Mouse (Mus musculus) hindbrain, embryonic 11.5 days (tissue): ENCODE results near the gene Prkca. TPM values are rescaled to one million over a fixed set of nuclear protein-coding genes. Genes with fewer than 3 reads are reported as not detected.

Source experiments
- ATAC-seq: fragments of 200-750 bp; cut with Nextera tagmentation; 2 replicates; pipeline ENCODE4 v1.8.0; 2017; ENCODE audit warnings: mild to moderate bottlenecking, moderate TSS enrichment, moderate library complexity; ENCODE audit not compliant: low FRiP score
- DNase-seq: peaks from one replicate; pipeline ENCODE4 v3.0.0-alpha.2; 2015; ENCODE audit warnings: low spot score
- H3K27ac ChIP-seq: fragments of 300-500 bp; sonication (generic); 2 replicates; pipeline ENCODE4 v1.5.1; 2014; ENCODE audit warnings: mild to moderate bottlenecking, low read depth, low read length
- H3K27me3 ChIP-seq: fragments of 300-500 bp; sonication (generic); 2 replicates; pipeline ENCODE4 v1.6.1; 2014; ENCODE audit warnings: mild to moderate bottlenecking, low read length, moderate library complexity, mixed read lengths; ENCODE audit not compliant: control insufficient read depth, insufficient read depth
- H3K36me3 ChIP-seq: fragments of 300-500 bp; sonication (generic); 2 replicates; pipeline ENCODE4 v1.6.1; 2014; ENCODE audit warnings: mild to moderate bottlenecking, low read length, moderate library complexity, mixed read lengths; ENCODE audit not compliant: control insufficient read depth, insufficient read depth
- H3K4me1 ChIP-seq: fragments of 300-500 bp; sonication (generic); replicated peaks from 2 replicates; pipeline ENCODE4 v1.6.1; 2014; ENCODE audit warnings: low read length, mixed read lengths; ENCODE audit not compliant: control insufficient read depth, insufficient read depth
- H3K4me2 ChIP-seq: fragments of 300-500 bp; sonication (generic); replicated peaks from 2 replicates; pipeline ENCODE4 v1.6.1; 2014; ENCODE audit warnings: mild to moderate bottlenecking, low read depth, low read length
- H3K4me3 ChIP-seq: fragments of 300-500 bp; sonication (generic); 2 replicates; pipeline ENCODE4 v1.5.1; 2014; ENCODE audit warnings: low read depth, low read length
- H3K9ac ChIP-seq: fragments of 300-500 bp; sonication (generic); 2 replicates; pipeline ENCODE4 v1.6.1; 2014; ENCODE audit warnings: low read depth, low read length
- H3K9me3 ChIP-seq: fragments of 300-500 bp; sonication (generic); 2 replicates; pipeline ENCODE4 v1.6.1; 2016; ENCODE audit warnings: low read length; ENCODE audit not compliant: control insufficient read depth
- WGBS: fragments of 180-500 bp; shearing (Covaris S2); extraction: QIAGEN DNeasy Blood & Tissue Kit; methylation state at CpG from one replicate; pipeline ENCODE4 v1.1.7; 2014; 5-methylcytosine and 5-hydroxymethylcytosine counted together
- polyA plus RNA-seq: library from polyadenylated mRNA; unstranded; fragments of >200 nt; fragmentation: Nextera tagmentation; extraction: Ambion mirVana; gene quantifications from 2 replicates; pipeline ENCODE4 v1.2.1, GENCODE M21; 2014

Prkca gene
- polyA plus RNA-seq, 1 experiment from 2014 or later, result 4.1 TPM

DNA sequence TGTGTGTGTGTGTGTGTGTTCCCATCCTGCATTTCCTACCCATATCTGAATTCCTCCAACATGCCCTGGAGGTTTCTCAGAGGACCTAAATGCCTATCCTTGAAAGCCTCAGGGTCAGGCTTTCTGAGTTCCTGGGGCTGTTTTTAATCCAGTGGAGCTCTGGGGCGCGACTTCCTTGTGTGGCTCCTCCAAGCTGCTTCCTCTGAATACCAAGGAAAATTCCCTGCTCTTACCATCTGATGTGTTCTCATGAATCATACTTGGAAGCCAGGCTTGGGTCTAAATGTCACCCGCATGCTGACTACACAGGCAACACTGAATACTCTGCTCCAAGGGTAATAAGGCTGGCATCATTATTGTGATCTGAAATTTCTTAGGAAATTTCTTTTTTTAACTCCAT, 279.3 kb downstream of the Prkca start:
- no peak overlapping the region for H3K4me3 ChIP-seq
- WGBS, result 77% methylated on average over 3 of the region's 3 CpGs
- ATAC-seq, result no peak
- H3K9me3 ChIP-seq, result no peaks in the 10 kb centered on the region
- no peaks in the 10 kb centered on the region for H3K27me3 ChIP-seq
- no peak for DNase-seq
- no peaks in the 10 kb centered on the region for H3K36me3 ChIP-seq
- H3K27ac ChIP-seq, result no peak overlapping the region
- H3K9ac ChIP-seq, result no peak overlapping the region
- H3K4me2 ChIP-seq, result no peak overlapping the region
- no peaks in the 10 kb centered on the region for H3K4me1 ChIP-seq

DNA sequence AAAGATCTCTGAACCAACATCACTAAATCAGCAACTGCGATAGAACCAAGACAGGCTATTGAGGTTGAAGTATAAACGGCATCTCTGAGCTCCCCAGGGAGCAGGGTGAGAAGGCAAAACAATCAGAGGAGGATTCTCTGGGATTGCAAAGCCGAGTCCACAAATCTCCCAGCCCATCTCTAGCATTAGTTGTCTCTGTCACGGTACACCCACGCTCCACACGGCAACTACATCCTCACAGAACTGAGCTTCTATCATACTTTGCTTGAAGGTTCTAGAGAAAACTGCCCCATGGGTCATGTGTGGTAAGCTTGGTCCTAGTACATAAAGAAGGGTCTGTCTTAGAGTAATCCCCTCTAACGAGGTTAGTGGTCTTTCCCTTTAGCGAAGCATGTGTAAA, 280.6 kb downstream of the Prkca start:
- H3K27me3 ChIP-seq, result no peaks in the 10 kb centered on the region
- ATAC-seq (no peak), DNase-seq (no peak)
- no peak overlapping the region for H3K4me3 ChIP-seq
- H3K36me3 ChIP-seq, result no peaks in the 10 kb centered on the region
- H3K4me1 ChIP-seq, result no peaks in the 10 kb centered on the region
- H3K27ac ChIP-seq, result no peak overlapping the region
- H3K9me3 ChIP-seq, result no peaks in the 10 kb centered on the region
- 75% methylated on average over 8 of the region's 8 CpGs for WGBS
- H3K4me2 ChIP-seq, result no peak overlapping the region
- no peak overlapping the region for H3K9ac ChIP-seq

DNA sequence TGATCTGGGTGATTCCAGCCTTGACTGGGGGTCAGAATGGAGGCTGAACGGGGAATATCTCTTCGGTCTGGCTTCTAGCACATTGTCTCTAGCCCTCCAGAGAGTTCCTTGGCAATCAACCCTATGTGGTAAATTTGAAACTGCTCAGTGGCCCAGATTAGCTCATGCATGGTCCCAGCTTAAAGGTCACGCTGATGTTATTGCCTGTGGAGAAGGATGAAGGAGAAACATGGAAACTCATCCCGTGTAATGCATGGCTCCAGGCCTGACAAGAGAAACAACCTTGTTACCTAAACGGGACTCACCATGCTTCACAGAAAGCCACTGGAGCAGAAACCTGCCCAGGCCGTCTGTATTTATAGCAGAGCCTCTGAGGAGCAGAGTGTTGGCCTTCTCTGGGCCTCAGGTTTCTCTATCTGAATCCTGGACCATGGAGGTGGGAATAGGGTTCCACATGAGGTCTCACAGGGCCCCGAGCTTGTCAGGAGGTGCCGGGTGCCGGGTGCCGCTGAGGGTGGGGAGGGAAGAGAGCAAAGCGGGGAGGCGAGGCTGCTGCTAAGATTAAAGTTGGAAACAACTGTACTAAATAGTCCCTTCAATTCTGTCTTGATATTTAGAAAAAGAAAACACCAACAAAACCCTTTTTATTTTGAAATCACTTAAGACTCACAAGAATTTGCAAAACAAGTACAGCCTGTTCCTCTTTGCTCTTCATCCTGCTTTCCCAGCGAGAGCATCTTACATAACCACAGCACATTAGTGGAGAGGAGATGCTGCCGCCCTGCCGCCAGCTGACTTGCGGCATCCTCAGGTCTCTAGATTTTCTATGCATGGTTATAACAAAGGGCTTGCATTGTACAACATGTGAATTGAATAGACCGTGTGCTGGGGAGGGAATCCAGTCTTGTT, 281.9 kb downstream of the Prkca start:
- H3K27me3 ChIP-seq, result no peaks in the 10 kb centered on the region
- no peak overlapping the region for H3K27ac ChIP-seq
- H3K4me1 ChIP-seq, result no peaks in the 10 kb centered on the region
- no peak overlapping the region for H3K4me3 ChIP-seq
- H3K36me3 ChIP-seq, result no peaks in the 10 kb centered on the region
- H3K9me3 ChIP-seq, result no peaks in the 10 kb centered on the region
- H3K4me2 ChIP-seq, result no peak overlapping the region
- H3K9ac ChIP-seq, result no peak overlapping the region
- WGBS, result 81% methylated on average over 17 of the region's 17 CpGs
- ATAC-seq (no peak), DNase-seq (no peak)

DNA sequence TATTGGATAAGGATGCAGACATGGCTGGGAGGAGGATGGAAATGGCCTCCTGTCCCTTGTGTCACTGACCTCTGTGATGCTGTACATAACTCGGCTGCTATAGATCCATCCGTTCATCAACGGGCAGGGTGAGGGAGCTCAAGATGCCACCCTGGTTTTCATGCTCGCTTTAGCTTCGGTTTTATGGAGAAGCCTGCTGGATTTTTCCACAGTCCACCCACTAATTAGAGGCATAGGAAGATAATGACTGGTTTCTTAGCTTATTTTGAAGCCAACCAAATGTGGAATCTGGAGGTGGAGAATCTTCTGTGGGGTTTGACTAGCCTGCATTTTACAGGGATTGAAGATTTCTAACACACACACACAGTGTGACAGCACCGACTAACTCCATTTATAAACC, 286.6 kb downstream of the Prkca start:
- no peak overlapping the region for H3K4me3 ChIP-seq
- no peaks in the 10 kb centered on the region for H3K27me3 ChIP-seq
- no peaks in the 10 kb centered on the region for H3K9me3 ChIP-seq
- DNase-seq (no peak), ATAC-seq (no peak)
- H3K9ac ChIP-seq, result no peak overlapping the region
- WGBS, result 87% methylated on average over 6 of the region's 6 CpGs
- H3K4me1 ChIP-seq, result no peaks in the 10 kb centered on the region
- H3K4me2 ChIP-seq, result no peak overlapping the region
- H3K36me3 ChIP-seq, result no peaks in the 10 kb centered on the region
- no peak overlapping the region for H3K27ac ChIP-seq

DNA sequence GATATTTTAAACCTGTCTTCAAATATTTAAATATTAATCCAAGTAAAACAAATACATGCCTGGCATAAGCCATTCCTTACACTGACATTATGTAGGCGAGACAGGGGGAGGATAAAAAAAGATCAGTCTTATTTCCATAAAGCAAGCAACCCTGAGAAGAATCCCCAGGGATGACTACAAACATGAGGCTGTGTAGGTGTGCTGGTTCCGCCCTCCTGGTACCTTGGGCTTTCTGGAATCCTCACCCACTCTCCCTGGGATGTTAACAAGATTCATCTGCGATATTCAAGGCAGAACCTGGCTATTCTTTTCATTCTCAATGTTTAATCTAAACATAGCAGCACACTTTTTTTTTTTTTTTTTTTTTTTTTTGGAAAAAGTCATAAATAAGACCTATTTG, 289.1 kb downstream of the Prkca start:
- H3K9me3 ChIP-seq, result no peaks in the 10 kb centered on the region
- H3K27ac ChIP-seq, result no peak overlapping the region
- H3K36me3 ChIP-seq, result no peaks in the 10 kb centered on the region
- 76% methylated on average over 3 of the region's 3 CpGs for WGBS
- H3K27me3 ChIP-seq, result no peaks in the 10 kb centered on the region
- no peak for DNase-seq
- H3K4me2 ChIP-seq, result no peak overlapping the region
- no peaks in the 10 kb centered on the region for H3K4me1 ChIP-seq
- no peak for ATAC-seq
- no peak overlapping the region for H3K4me3 ChIP-seq
- H3K9ac ChIP-seq, result no peak overlapping the region

DNA sequence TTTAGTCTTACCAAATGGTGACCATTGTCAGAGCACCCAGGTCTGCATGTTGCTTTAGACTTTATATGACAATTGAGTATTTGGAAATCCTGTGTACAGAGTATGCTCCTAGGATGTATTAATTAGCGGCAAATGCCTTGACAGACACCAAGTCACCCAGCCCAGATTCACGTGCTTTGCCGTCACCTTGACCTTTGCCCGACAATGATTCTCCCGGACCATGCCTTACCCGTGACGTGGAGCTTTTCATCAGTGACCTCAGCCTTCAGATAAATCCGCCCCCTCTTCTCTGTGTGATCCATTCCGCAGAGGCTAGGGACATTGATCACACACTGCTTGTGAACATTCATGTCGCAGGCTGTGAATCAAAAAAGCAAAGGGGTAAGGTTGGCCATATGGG, 290.0 kb downstream of the Prkca start:
- no peak overlapping the region for H3K4me3 ChIP-seq
- no peaks in the 10 kb centered on the region for H3K27me3 ChIP-seq
- no peaks in the 10 kb centered on the region for H3K36me3 ChIP-seq
- H3K4me2 ChIP-seq, result no peak overlapping the region
- WGBS, result 78% methylated on average over 10 of the region's 10 CpGs
- no peaks in the 10 kb centered on the region for H3K9me3 ChIP-seq
- H3K27ac ChIP-seq, result no peak overlapping the region
- DNase-seq (no peak), ATAC-seq (no peak)
- H3K9ac ChIP-seq, result no peak overlapping the region
- no peaks in the 10 kb centered on the region for H3K4me1 ChIP-seq

DNA sequence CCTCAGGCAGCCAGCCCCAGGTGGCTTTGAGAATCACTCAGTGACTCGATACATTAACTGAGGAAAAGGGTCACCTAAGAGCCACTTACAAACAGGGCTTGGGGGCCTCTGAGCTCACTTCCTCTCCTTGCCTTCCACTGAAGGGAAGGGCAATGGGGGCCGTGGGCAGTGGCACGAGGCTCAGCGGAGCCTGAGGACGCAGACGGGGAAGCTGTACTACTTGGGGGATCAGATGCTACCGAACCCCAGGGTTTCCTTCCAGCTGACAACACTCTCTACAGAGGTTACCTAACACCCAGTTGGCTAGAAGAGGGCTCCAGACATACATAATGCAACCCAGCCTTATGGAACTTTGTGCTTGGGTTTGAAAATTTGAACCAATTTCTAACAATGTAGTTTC, 302.1 kb downstream of the Prkca start:
- ATAC-seq, result no peak
- 81% methylated on average over 7 of the region's 7 CpGs for WGBS
- no peak overlapping the region for H3K9ac ChIP-seq

DNA sequence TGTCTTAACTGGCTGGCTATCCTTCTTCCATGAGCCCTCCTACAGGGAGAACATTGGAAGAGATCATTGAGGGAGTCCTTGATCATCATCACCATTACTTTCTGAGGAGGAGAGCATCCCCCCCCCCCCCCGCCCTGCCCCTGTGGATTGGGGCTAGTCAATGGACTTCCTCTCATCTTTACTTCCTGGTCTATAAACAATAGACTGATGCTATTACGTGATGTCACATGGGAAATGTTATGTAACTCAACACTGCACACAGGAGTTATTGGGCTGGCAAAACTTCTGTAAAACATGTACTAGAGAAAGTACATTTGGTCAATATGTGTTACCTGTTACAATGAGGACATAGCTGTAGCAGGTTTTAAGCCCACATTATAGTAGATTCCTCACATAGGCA, 302.9 kb downstream of the Prkca start:
- ATAC-seq, result no peak

More for the DNA sequence above, 302.1 kb downstream of the Prkca start:
- Histone ChIP-seq H3K27ac (no peak overlapping the region), H3K36me3 (no peaks in the 10 kb centered on the region), H3K27me3 (no peaks in the 10 kb centered on the region), H3K4me2 (no peak overlapping the region), H3K4me1 (no peaks in the 10 kb centered on the region), H3K4me3 (no peak overlapping the region), H3K9me3 (no peaks in the 10 kb centered on the region)
- DNase-seq, result no peak

DNA sequence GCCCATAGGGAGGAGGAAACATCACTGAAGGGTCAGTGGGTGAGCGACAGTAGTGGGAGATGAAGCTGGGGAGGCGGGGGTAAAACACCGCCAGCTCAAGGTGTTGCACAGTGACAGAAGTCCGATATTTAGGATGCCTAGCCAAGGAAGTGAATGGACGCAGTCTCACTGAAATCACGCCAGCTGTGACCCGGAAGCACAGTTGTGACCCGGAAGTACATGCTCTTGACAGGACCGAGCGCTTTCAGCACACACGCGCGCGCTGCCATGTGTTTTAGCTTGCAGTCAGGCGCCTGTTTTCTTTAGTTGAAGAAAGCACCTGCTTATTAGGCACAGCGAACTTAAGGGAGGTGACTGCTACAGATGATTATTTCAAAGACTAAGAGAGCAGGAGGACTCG, 304.0 kb downstream of the Prkca start:
- Histone ChIP-seq H3K36me3 (no peaks in the 10 kb centered on the region), H3K27me3 (no peaks in the 10 kb centered on the region), H3K9me3 (no peaks in the 10 kb centered on the region), H3K4me3 (no peak overlapping the region), H3K4me2 (no peak overlapping the region), H3K27ac (no peak overlapping the region), H3K9ac (no peak overlapping the region), H3K4me1 (no peaks in the 10 kb centered on the region)
- 90% methylated on average over 17 of the region's 17 CpGs for WGBS
- no peak for ATAC-seq
- DNase-seq, result no peak

More for the DNA sequence above, 302.9 kb downstream of the Prkca start:
- Histone ChIP-seq H3K4me2 (no peak overlapping the region), H3K4me3 (no peak overlapping the region), H3K27me3 (no peaks in the 10 kb centered on the region), H3K9me3 (no peaks in the 10 kb centered on the region), H3K9ac (no peak overlapping the region), H3K36me3 (no peaks in the 10 kb centered on the region), H3K4me1 (no peaks in the 10 kb centered on the region), H3K27ac (no peak overlapping the region)
- DNase-seq, result no peak
- WGBS, result 86% methylated on average over 2 of the region's 2 CpGs
